Mouse (Mus musculus) heart, postnatal 0 days (tissue): Measurements from ENCODE around the gene Ciita.

ENCODE experiments used
- CTCF ChIP-seq: IDR thresholded peaks from 2 replicates; pipeline ENCODE4 v1.5.1; 2016; ENCODE audit warnings: antibody characterized with exemption, control low read depth, low read depth
- EP300 ChIP-seq: IDR thresholded peaks from 2 replicates; pipeline ENCODE4 v1.6.1; 2016; ENCODE audit warnings: antibody characterized with exemption, low read depth

GRCm38 (mm10) chr16:10486993-10487392, 7.1 kb downstream of the Ciita start:
- TF ChIP-seq EP300 (no peak), CTCF (no peak)
